Mouse (Mus musculus) liver, adult (tissue): ENCODE measurements around the gene Rnf217.

Experiments used
- GATA4 ChIP-seq: IDR thresholded peaks from 2 replicates; pipeline ENCODE4 v1.6.1; 2014; ENCODE audit warnings: mild to moderate bottlenecking, low read length; ENCODE audit not compliant: insufficient replicate concordance

Rnf217 gene

GRCm38 (mm10) chr10:31528297-31528984 lies 80.5 kb downstream of the Rnf217 start:
- no peak for TF ChIP-seq GATA4

- TF ChIP-seq GATA4, result peak; percentile 64; the same call in 1 of the 2 replicates
These were observed 83.3 kb downstream of the Rnf217 start for GRCm38 (mm10) chr10:31525705-31526104.

GRCm38 (mm10) chr10:31519420-31519819 lies 89.6 kb downstream of the Rnf217 start:
- no peak for TF ChIP-seq GATA4

GRCm38 (mm10) chr10:31518210-31518609 lies 90.8 kb downstream of the Rnf217 start:
- no peak for TF ChIP-seq GATA4

GRCm38 (mm10) chr10:31517192-31517591 lies 91.8 kb downstream of the Rnf217 start:
- no peak; the same call in 1 of the 2 replicates for TF ChIP-seq GATA4

GRCm38 (mm10) chr10:31515897-31516296 lies 93.1 kb downstream of the Rnf217 start:
- TF ChIP-seq GATA4, result no peak

- no peak for TF ChIP-seq GATA4
These were observed 104.8 kb downstream of the Rnf217 start for GRCm38 (mm10) chr10:31504134-31504551.

GRCm38 (mm10) chr10:31503542-31504133 lies 105.3 kb downstream of the Rnf217 start:
- no peak for TF ChIP-seq GATA4

- TF ChIP-seq GATA4, result no peak
These were observed 107.3 kb downstream of the Rnf217 start for GRCm38 (mm10) chr10:31501644-31502043.

- no peak for TF ChIP-seq GATA4
These were observed 112.1 kb downstream of the Rnf217 start for GRCm38 (mm10) chr10:31496931-31497330.

- TF ChIP-seq GATA4, result no peak
These were observed 113.2 kb downstream of the Rnf217 start for GRCm38 (mm10) chr10:31495826-31496225.

- no peak for TF ChIP-seq GATA4
These were observed 114.7 kb downstream of the Rnf217 start for GRCm38 (mm10) chr10:31494296-31494695.

- TF ChIP-seq GATA4, result no peak
These were observed 141.7 kb downstream of the Rnf217 start for GRCm38 (mm10) chr10:31467043-31467898.

- TF ChIP-seq GATA4, result no peak
These were observed 143.0 kb downstream of the Rnf217 start for GRCm38 (mm10) chr10:31465840-31466541.

GRCm38 (mm10) chr10:31465424-31465823 lies 143.6 kb downstream of the Rnf217 start:
- TF ChIP-seq GATA4, result no peak
